Mouse (Mus musculus) liver, adult 2 months (tissue): ENCODE results near the gene Epha6. TPM values are rescaled to one million over a fixed set of nuclear protein-coding genes. Genes with fewer than 3 reads are reported as not detected.

ENCODE experiments used
- DNase-seq: peaks from one replicate; pipeline ENCODE4 v3.0.0-alpha.2; 2011; ENCODE audit warnings: low read depth, low spot score; ENCODE audit errors: extremely low read depth
- H3K27ac ChIP-seq: fragments of 200-500 bp; replicated peaks from 2 replicates; pipeline ENCODE4 v1.5.1; 2012; ENCODE audit warnings: low read depth, mild to moderate bottlenecking, control low read depth, inconsistent platforms, low read length; ENCODE audit not compliant: insufficient read depth
- H3K27me3 ChIP-seq: fragments of 200-500 bp; 2 replicates; pipeline ENCODE4 v1.6.1; 2012; ENCODE audit warnings: mild to moderate bottlenecking, moderate library complexity, low read length, inconsistent platforms; ENCODE audit not compliant: control insufficient read depth, insufficient read depth
- H3K36me3 ChIP-seq: fragments of 200-500 bp; 2 replicates; pipeline ENCODE4 v1.6.1; 2012; ENCODE audit warnings: low read length, inconsistent platforms; ENCODE audit not compliant: control insufficient read depth, insufficient read depth
- H3K4me1 ChIP-seq: fragments of 200-500 bp; 2 replicates; pipeline ENCODE4 v1.6.1; 2011; ENCODE audit warnings: low read length; ENCODE audit not compliant: control insufficient read depth, insufficient read depth
- H3K4me3 ChIP-seq: fragments of 200-500 bp; 2 replicates; pipeline ENCODE4 v1.5.1; 2011; ENCODE audit warnings: low read depth, mild to moderate bottlenecking, control low read depth, low read length, moderate library complexity; ENCODE audit not compliant: insufficient read depth
- H3K79me2 ChIP-seq: fragments of 200-500 bp; 2 replicates; pipeline ENCODE4 v1.6.1; 2012; ENCODE audit warnings: inconsistent platforms, mild to moderate bottlenecking, low read length, moderate library complexity; ENCODE audit not compliant: control insufficient read depth, insufficient read depth
- H3K9ac ChIP-seq: fragments of 200-500 bp; 2 replicates; pipeline ENCODE4 v1.6.1; 2012; ENCODE audit warnings: low read depth, mild to moderate bottlenecking, control low read depth, inconsistent platforms, low read length
- CTCF ChIP-seq: fragments of 200-500 bp; IDR thresholded peaks from 2 replicates; pipeline ENCODE4 v1.5.1; 2011; ENCODE audit warnings: low read depth, low read length, control low read depth
- POLR2A ChIP-seq: fragments of 200-500 bp; IDR thresholded peaks from 2 replicates; pipeline ENCODE4 v1.6.1; 2011; ENCODE audit warnings: low read length, control low read depth; ENCODE audit not compliant: insufficient read depth; ENCODE audit errors: extremely low read depth
- WGBS: fragments of 180-500 bp; shearing (Covaris S2); methylation state at CpG from one replicate; pipeline ENCODE4 v1.1.7; 2018; 5-methylcytosine and 5-hydroxymethylcytosine counted together
- polyA plus RNA-seq: library from polyadenylated mRNA; depleted of rRNA; stranded (reverse); fragments of >200 nt; gene quantifications from 2 replicates; pipeline ENCODE4 v1.2.3, GENCODE M21; 2012
- total RNA-seq: library from RNA; depleted of rRNA; stranded (reverse); fragments of >200 nt; gene quantifications from 2 replicates; pipeline ENCODE4 v1.2.3, GENCODE M21; 2014

Epha6 gene
- total and polyA plus RNA-seq, 2 experiments: not detected

DNA sequence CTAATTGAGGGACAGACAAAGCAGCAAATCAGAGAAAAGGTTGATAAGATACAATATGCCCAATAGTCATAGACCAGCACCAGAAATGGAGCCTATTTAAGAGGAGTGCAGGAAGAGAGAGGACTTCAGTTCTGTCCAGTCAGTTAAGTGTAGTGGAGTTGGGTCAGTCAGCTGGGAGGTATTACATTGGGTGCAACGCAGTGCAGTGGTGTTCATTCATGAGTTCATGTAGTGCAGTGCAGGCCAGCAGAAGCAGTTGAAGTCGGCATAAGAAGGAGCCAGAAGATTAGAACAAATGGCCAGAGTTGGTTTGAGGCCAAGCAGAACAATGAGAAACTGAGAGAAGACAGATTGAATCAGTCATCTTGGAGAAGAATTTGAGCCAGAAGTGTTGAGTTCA, 833.0 kb downstream of the Epha6 start:
- no peaks in the 10 kb centered on the region for H3K27me3 ChIP-seq
- TF ChIP-seq CTCF (no peak), POLR2A (no peak)
- H3K79me2 ChIP-seq: no peaks in the 10 kb centered on the region
- no peaks in the 10 kb centered on the region for H3K36me3 ChIP-seq
- no peak overlapping the region for H3K4me3 ChIP-seq
- DNase-seq: no peak
- WGBS: 72% methylated on average over 2 of the region's 2 CpGs
- H3K4me1 ChIP-seq: no peaks in the 10 kb centered on the region
- no peak overlapping the region for H3K9ac ChIP-seq
- H3K27ac ChIP-seq: no peak overlapping the region

DNA sequence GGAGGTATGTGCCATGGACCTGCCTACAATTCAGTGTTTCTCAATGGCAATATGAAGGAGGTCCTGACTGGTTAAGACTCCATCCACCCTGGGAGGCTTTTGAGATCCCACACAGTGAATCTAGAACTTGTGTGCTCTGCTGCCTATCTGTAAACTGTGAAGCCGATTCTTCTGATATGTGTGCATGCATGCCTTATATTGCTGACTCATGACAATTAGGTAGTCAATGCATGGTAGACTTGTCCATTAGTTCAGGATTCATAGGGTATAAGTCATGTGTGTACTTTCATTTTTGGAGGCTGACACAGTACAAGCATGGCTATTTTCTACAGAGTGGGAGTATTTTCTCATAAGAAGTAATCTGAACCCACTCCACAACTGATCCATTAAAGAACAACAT, 834.9 kb downstream of the Epha6 start:
- no peaks in the 10 kb centered on the region for H3K27me3 ChIP-seq
- no peak for DNase-seq
- H3K9ac ChIP-seq: no peak overlapping the region
- no peak overlapping the region for H3K4me3 ChIP-seq
- WGBS: 97% methylated on average over 1 of the region's 1 CpGs
- TF ChIP-seq POLR2A (no peak), CTCF (no peak)
- no peaks in the 10 kb centered on the region for H3K4me1 ChIP-seq
- no peaks in the 10 kb centered on the region for H3K79me2 ChIP-seq
- no peaks in the 10 kb centered on the region for H3K36me3 ChIP-seq
- no peak overlapping the region for H3K27ac ChIP-seq

DNA sequence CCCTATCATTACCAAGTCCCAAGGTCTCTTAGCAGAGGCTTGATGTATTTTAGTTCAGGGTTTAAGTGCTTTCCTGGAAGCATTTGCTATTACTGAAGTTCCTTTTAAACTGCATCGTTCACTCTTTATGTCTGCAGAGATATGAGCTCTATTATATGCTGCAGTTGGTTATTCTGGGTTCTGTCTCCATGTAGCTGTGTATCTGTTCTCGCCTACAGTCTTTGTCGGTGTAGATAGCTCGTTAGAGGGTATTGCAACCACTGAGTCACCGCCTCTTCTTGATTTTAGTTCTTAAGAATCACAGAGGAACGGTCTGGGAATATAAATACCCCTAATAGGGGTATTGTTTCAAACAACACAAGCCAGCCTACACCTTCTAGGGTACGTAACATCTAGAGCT, 835.4 kb downstream of the Epha6 start:
- Histone ChIP-seq H3K27ac (no peak overlapping the region), H3K27me3 (no peaks in the 10 kb centered on the region), H3K4me3 (no peak overlapping the region), H3K79me2 (no peaks in the 10 kb centered on the region), H3K36me3 (no peaks in the 10 kb centered on the region), H3K4me1 (no peaks in the 10 kb centered on the region), H3K9ac (no peak overlapping the region)
- no peak for TF ChIP-seq CTCF
- no peak for TF ChIP-seq POLR2A
- WGBS: 85% methylated on average over 7 of the region's 7 CpGs
- no peak for DNase-seq

DNA sequence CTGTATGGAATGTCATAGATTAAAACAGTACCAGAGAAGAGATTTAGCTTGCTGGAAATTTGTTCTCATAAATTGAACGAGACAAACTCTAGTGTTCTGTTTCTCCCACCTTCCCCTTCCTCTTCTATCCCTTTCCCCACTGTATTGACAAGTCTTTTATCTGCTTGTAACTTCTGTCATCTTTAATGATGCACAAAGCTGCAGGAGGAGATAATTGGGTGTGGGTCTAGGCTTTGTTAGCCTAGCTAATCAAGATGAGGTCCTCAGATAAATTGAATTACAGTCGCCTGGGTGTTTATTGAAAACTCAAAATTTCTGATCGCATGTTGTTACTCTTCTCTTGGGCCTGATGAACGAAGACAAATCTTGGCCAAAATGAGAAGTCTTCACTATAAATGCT, 844.5 kb downstream of the Epha6 start:
- Histone ChIP-seq H3K36me3 (no peaks in the 10 kb centered on the region), H3K9ac (no peak overlapping the region), H3K27ac (no peak overlapping the region), H3K27me3 (no peaks in the 10 kb centered on the region), H3K79me2 (no peaks in the 10 kb centered on the region), H3K4me3 (no peak overlapping the region), H3K4me1 (no peaks in the 10 kb centered on the region)
- no peak for DNase-seq
- no peak for TF ChIP-seq CTCF
- WGBS: 65% methylated on average over 4 of the region's 4 CpGs

DNA sequence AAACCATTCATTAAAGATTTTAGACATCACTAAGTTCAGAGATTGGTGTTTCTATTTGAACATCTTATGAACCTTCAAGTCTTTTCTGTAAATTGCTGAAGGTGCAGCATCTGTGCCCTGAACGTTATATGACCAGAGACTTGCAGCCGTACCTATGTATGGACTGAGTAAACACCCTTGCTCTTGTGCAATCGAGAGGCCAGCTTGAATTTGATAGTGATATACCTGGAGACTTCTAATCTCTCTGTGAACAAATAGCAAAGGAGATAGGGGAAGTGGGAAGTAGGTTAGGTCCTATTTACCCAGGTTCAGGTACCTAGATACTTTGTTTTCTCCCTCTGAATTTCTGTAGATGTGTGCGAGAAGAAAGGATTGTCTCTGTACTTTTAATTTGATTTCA, 854.4 kb downstream of the Epha6 start:
- TF ChIP-seq POLR2A: no peak
- no peak for TF ChIP-seq CTCF
- H3K4me1 ChIP-seq: no peaks in the 10 kb centered on the region
- no peaks in the 10 kb centered on the region for H3K36me3 ChIP-seq
- DNase-seq: no peak
- no peaks in the 10 kb centered on the region for H3K27me3 ChIP-seq
- no peaks in the 10 kb centered on the region for H3K79me2 ChIP-seq
- no peak overlapping the region for H3K9ac ChIP-seq
- H3K27ac ChIP-seq: no peak overlapping the region
- no peak overlapping the region for H3K4me3 ChIP-seq
- 20% methylated on average over 4 of the region's 4 CpGs for WGBS

DNA sequence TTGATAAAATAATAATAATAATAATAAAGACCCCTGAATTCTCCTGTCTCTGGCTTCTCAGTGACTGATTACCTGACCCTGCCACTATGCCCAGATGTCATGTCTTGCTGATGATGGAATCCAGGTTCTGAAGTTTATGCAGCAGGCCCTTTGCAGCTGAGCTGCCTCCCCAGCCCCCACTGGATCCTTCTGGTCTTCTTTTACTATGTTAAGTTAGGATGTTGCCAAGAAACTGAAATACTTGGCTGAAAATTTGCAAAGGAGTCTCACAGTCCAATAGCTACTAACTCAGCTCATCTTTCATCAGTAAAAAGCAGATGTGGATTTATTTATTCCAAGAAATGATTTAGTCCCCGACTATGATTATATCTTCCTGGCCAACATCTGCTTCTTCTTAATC, 861.7 kb downstream of the Epha6 start:
- Histone ChIP-seq H3K27me3 (no peaks in the 10 kb centered on the region), H3K9ac (no peak overlapping the region), H3K79me2 (no peaks in the 10 kb centered on the region), H3K4me3 (no peak overlapping the region), H3K36me3 (no peaks in the 10 kb centered on the region), H3K4me1 (no peaks in the 10 kb centered on the region), H3K27ac (no peak overlapping the region)
- 92% methylated on average over 1 of the region's 1 CpGs for WGBS
- TF ChIP-seq CTCF (no peak), POLR2A (no peak)
- DNase-seq: no peak
